Mouse (Mus musculus) CH12.LX (cell line): ENCODE measurements around the gene Ppp3cb. TPM values are rescaled to one million over a fixed set of nuclear protein-coding genes. Genes with fewer than 3 reads are reported as not detected.

Source experiments
- DNase-seq: peaks from one replicate; pipeline ENCODE4 v3.0.0-alpha.2; 2013; ENCODE audit errors: extremely low read depth
- H3K27ac ChIP-seq: 2 replicates; pipeline ENCODE4 v1.5.1; 2012; ENCODE audit warnings: low read depth, mild to moderate bottlenecking, control low read depth, moderate library complexity; ENCODE audit not compliant: insufficient read depth
- H3K27me3 ChIP-seq: replicated peaks from 2 replicates; pipeline ENCODE3; 2012; ENCODE audit warnings: inconsistent platforms
- H3K36me3 ChIP-seq, 2 experiments: replicated peaks in 1 of 2; 2 replicates each; pipeline versions ENCODE3 to v1.6.1; 2012; ENCODE audit warnings: inconsistent platforms in 1 of 2, low read length in 1 of 2, mild to moderate bottlenecking in 1 of 2, mixed read lengths in 1 of 2, moderate library complexity in 1 of 2; ENCODE audit not compliant: control insufficient read depth in 1 of 2, insufficient read depth in 1 of 2
- H3K4me1 ChIP-seq, 2 experiments: 2 replicates each; pipeline ENCODE4 v1.6.1; 2012; ENCODE audit warnings: inconsistent platforms in 1 of 2, moderate library complexity in 1 of 2; ENCODE audit not compliant: insufficient read depth in 2 of 2, control insufficient read depth in 1 of 2
- H3K4me2 ChIP-seq: 2 replicates; pipeline ENCODE4 v1.6.1; 2012; ENCODE audit warnings: low read depth, mild to moderate bottlenecking, control low read depth; ENCODE audit not compliant: poor library complexity, insufficient read depth, severe bottlenecking
- H3K4me3 ChIP-seq, 3 experiments: fragments of 150-350 bp in 1 of 3; sonication (generic) in 1 of 3; replicated peaks in 1 of 3; 2 replicates each; pipeline versions ENCODE3 to v1.5.1; 2011 to 2012; ENCODE audit warnings: low read depth in 2 of 3, low read length in 2 of 3, mild to moderate bottlenecking in 2 of 3, moderate library complexity in 2 of 3, control low read depth in 1 of 3, improper control_type of control experiment in 1 of 3, inconsistent platforms in 1 of 3, mixed read lengths in 1 of 3; ENCODE audit not compliant: poor library complexity in 1 of 3
- H3K79me2 ChIP-seq: replicated peaks from 2 replicates; pipeline ENCODE4 v1.6.1; 2012; ENCODE audit warnings: mild to moderate bottlenecking, moderate library complexity; ENCODE audit not compliant: control insufficient read depth, poor library complexity, insufficient read depth, severe bottlenecking; ENCODE audit errors: extremely low read depth
- H3K9ac ChIP-seq: 2 replicates; pipeline ENCODE4 v1.6.1; 2012; ENCODE audit warnings: low read depth, mild to moderate bottlenecking, control low read depth, moderate library complexity; ENCODE audit not compliant: insufficient read depth
- H3K9me3 ChIP-seq: replicated peaks from 2 replicates; pipeline ENCODE3; 2012; ENCODE audit warnings: low read length, inconsistent platforms, mixed read lengths
- BHLHE40 ChIP-seq: IDR thresholded peaks from 2 replicates; pipeline ENCODE4 v1.6.1; 2011; ENCODE audit warnings: mild to moderate bottlenecking, low read depth, low read length, improper control_type of control experiment
- CHD1 ChIP-seq: IDR thresholded peaks from 2 replicates; pipeline ENCODE4 v1.6.1; 2012; ENCODE audit warnings: low read depth, low read length, improper control_type of control experiment, inconsistent platforms
- CHD2 ChIP-seq: IDR thresholded peaks from 2 replicates; pipeline ENCODE4 v1.6.1; 2011; ENCODE audit warnings: low read length, improper control_type of control experiment
- E2F4 ChIP-seq: IDR thresholded peaks from 2 replicates; pipeline ENCODE4 v1.6.1; 2011; ENCODE audit warnings: low read depth, low read length, improper control_type of control experiment; ENCODE audit not compliant: insufficient replicate concordance
- ELF1 ChIP-seq: IDR thresholded peaks from 2 replicates; pipeline ENCODE4 v1.6.1; 2014; ENCODE audit warnings: low read depth, mild to moderate bottlenecking, inconsistent platforms, low read length, improper control_type of control experiment
- EP300 ChIP-seq: IDR thresholded peaks from 2 replicates; pipeline ENCODE4 v1.6.1; 2011; ENCODE audit warnings: low read length, improper control_type of control experiment
- ETS1 ChIP-seq: conservative IDR thresholded peaks from 2 replicates; pipeline ENCODE4 v1.6.1; 2012; ENCODE audit warnings: low read depth, mild to moderate bottlenecking, inconsistent platforms, low read length, improper control_type of control experiment, moderate library complexity
- GABPA ChIP-seq: IDR thresholded peaks from 2 replicates; pipeline ENCODE4 v1.6.1; 2012; ENCODE audit warnings: low read depth, low read length, improper control_type of control experiment, inconsistent platforms; ENCODE audit not compliant: insufficient replicate concordance
- IRF4 ChIP-seq: IDR thresholded peaks from 2 replicates; pipeline ENCODE4 v1.6.1; 2014; ENCODE audit warnings: low read depth, mild to moderate bottlenecking, inconsistent platforms, low read length, improper control_type of control experiment
- JUN ChIP-seq: IDR thresholded peaks from 2 replicates; pipeline ENCODE4 v1.6.1; 2011; ENCODE audit warnings: low read depth, mild to moderate bottlenecking, low read length, improper control_type of control experiment, moderate library complexity; ENCODE audit not compliant: insufficient read depth
- KAT2A ChIP-seq: IDR thresholded peaks from 2 replicates; pipeline ENCODE4 v1.6.1; 2012; ENCODE audit warnings: low read length, improper control_type of control experiment, inconsistent platforms; ENCODE audit not compliant: insufficient replicate concordance
- MAFK ChIP-seq: IDR thresholded peaks from 2 replicates; pipeline ENCODE4 v1.6.1; 2011; ENCODE audit warnings: low read length, improper control_type of control experiment; ENCODE audit not compliant: insufficient replicate concordance
- MAX ChIP-seq: IDR thresholded peaks from 2 replicates; pipeline ENCODE4 v1.6.1; 2011; ENCODE audit warnings: low read length, improper control_type of control experiment
- MAZ ChIP-seq: IDR thresholded peaks from 2 replicates; pipeline ENCODE4 v1.6.1; 2012; ENCODE audit warnings: low read depth, mild to moderate bottlenecking, inconsistent platforms, low read length, improper control_type of control experiment, moderate library complexity
- MYC ChIP-seq: IDR thresholded peaks from 2 replicates; pipeline ENCODE4 v1.6.1; 2011; ENCODE audit warnings: low read depth, mild to moderate bottlenecking, improper control_type of control experiment, low read length
- NELFE ChIP-seq: IDR thresholded peaks from 2 replicates; pipeline ENCODE4 v1.6.1; 2011; ENCODE audit warnings: low read depth, low read length, improper control_type of control experiment
- NRF1 ChIP-seq: IDR thresholded peaks from 2 replicates; pipeline ENCODE4 v1.6.1; 2014; ENCODE audit warnings: low read depth, mild to moderate bottlenecking, inconsistent platforms, low read length, improper control_type of control experiment, moderate library complexity
- PAX5 ChIP-seq: IDR thresholded peaks from 2 replicates; pipeline ENCODE4 v1.6.1; 2012; ENCODE audit warnings: low read length, inconsistent platforms, mixed read lengths
- POLR2A ChIP-seq: IDR thresholded peaks from 2 replicates; pipeline ENCODE4 v1.6.1; 2011; ENCODE audit warnings: low read depth, mild to moderate bottlenecking, improper control_type of control experiment, low read length
- RAD21 ChIP-seq: IDR thresholded peaks from 2 replicates; pipeline ENCODE4 v1.6.1; 2011; ENCODE audit warnings: low read depth, mild to moderate bottlenecking, low read length, improper control_type of control experiment, moderate library complexity
- RCOR1 ChIP-seq: conservative IDR thresholded peaks from 2 replicates; pipeline ENCODE4 v1.6.1; 2012; ENCODE audit warnings: low read depth, mild to moderate bottlenecking, inconsistent platforms, low read length, improper control_type of control experiment
- SIN3A ChIP-seq: IDR thresholded peaks from 2 replicates; pipeline ENCODE4 v1.6.1; 2012; ENCODE audit warnings: low read length, improper control_type of control experiment, inconsistent platforms
- SMC3 ChIP-seq: IDR thresholded peaks from 2 replicates; pipeline ENCODE4 v1.6.1; 2011; ENCODE audit warnings: low read depth, low read length, improper control_type of control experiment
- TBP ChIP-seq: conservative IDR thresholded peaks from 2 replicates; pipeline ENCODE4 v1.6.1; 2011; ENCODE audit warnings: low read depth, low read length, improper control_type of control experiment
- TCF12 ChIP-seq: IDR thresholded peaks from 2 replicates; pipeline ENCODE4 v1.6.1; 2014; ENCODE audit warnings: low read depth, mild to moderate bottlenecking, inconsistent platforms, low read length, improper control_type of control experiment
- USF1 ChIP-seq: IDR thresholded peaks from 2 replicates; pipeline ENCODE4 v1.6.1; 2014; ENCODE audit warnings: low read depth, mild to moderate bottlenecking, inconsistent platforms, low read length, improper control_type of control experiment
- ZC3H11A ChIP-seq: IDR thresholded peaks from 2 replicates; pipeline ENCODE4 v1.6.1; 2012; ENCODE audit warnings: low read depth, mild to moderate bottlenecking, inconsistent platforms, low read length, improper control_type of control experiment
- ZKSCAN1 ChIP-seq: IDR thresholded peaks from 2 replicates; pipeline ENCODE4 v1.6.1; 2012; ENCODE audit warnings: low read depth, inconsistent platforms, low read length, improper control_type of control experiment, borderline replicate concordance
- ZMIZ1 ChIP-seq: IDR thresholded peaks from 2 replicates; pipeline ENCODE4 v1.6.1; 2012; ENCODE audit warnings: low read depth, mild to moderate bottlenecking, inconsistent platforms, low read length, improper control_type of control experiment
- ZNF384 ChIP-seq: IDR thresholded peaks from 2 replicates; pipeline ENCODE4 v1.6.1; 2012; ENCODE audit warnings: low read depth, low read length, improper control_type of control experiment, inconsistent platforms
- dilution Hi-C: fragments of 300-500 bp; cut with MboI; formaldehyde crosslinking; loops from 2 replicates; pipeline ENCODE4 v1.14.3; 2020; ENCODE audit warnings: low sequenced_read_pairs; ENCODE audit not compliant: extremely low pct_unique_long_range_greater_than_20kb, extremely low pct_ligation_motif_present
- in situ Hi-C: fragments of 300-500 bp; cut with MboI; formaldehyde crosslinking; loops from 3 replicates; pipeline ENCODE4 v1.14.3; 2019; ENCODE audit warnings: low sequenced_read_pairs, low pct_ligation_motif_present, low pct_unique_long_range_greater_than_20kb, mixed read lengths
- polyA plus RNA-seq: library from polyadenylated mRNA; unstranded; fragments of >175 nt; gene quantifications from 2 replicates; pipeline ENCODE4 v1.2.1, GENCODE M21; 2012; ENCODE audit warnings: low read depth; ENCODE audit not compliant: insufficient read length
- total RNA-seq, 2 experiments: library from RNA; depleted of rRNA; stranded (reverse); fragments of 300-350 nt in 1 of 2; fragments of >200 nt in 1 of 2; gene quantifications; 2 replicates each; pipeline ENCODE4 v1.2.3; 2012 to 2014

Gene Ppp3cb
- total and polyA plus RNA-seq, 3 experiments = 25.7 to 61.1 (median 50.6) TPM

DNA sequence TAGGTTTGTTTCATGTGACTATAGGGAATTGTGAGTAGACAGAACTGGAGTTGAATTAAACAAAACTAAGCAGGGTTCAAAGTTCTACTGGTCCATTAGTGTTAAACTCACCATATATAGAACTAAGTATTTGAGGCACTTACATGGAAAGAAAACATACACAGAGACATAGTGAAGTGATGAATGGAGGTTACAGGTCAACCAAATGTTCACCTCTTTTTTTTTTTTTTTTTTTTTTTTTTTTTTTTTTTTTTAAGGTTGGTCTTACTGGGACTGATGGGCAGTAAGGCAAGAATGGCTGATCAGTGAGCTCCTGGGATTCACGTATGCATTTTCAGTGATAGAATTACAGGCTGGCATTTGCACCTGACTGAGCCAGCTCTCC lies 66.2 kb downstream of the Ppp3cb start:
- H3K9ac ChIP-seq = no peak overlapping the region
- no peak overlapping the region for H3K27ac ChIP-seq
- H3K36me3 ChIP-seq = peaks cover 15 to 46% of the 10 kb centered on the region in 2 experiments
- peak overlapping the region; percentile 48 for H3K4me2 ChIP-seq
- no peak for TF ChIP-seq ZC3H11A
- TF ChIP-seq RCOR1 = no peak
- TF ChIP-seq ZNF384 = peak; percentile 91
- dilution Hi-C loops (no loop called here), in situ Hi-C loops (no loop called here)
- H3K9me3 ChIP-seq = no peaks in the 10 kb centered on the region
- peaks cover 6 to 43% of the 10 kb centered on the region in 2 experiments; a peak in 3 of 4 replicates for H3K4me1 ChIP-seq
- H3K4me3 ChIP-seq = peak overlapping the region; percentile 81 to 97 (median 87)
- DNase-seq = no peak
- peaks cover 34% of the 10 kb centered on the region for H3K79me2 ChIP-seq
- H3K27me3 ChIP-seq = no peaks in the 10 kb centered on the region

DNA sequence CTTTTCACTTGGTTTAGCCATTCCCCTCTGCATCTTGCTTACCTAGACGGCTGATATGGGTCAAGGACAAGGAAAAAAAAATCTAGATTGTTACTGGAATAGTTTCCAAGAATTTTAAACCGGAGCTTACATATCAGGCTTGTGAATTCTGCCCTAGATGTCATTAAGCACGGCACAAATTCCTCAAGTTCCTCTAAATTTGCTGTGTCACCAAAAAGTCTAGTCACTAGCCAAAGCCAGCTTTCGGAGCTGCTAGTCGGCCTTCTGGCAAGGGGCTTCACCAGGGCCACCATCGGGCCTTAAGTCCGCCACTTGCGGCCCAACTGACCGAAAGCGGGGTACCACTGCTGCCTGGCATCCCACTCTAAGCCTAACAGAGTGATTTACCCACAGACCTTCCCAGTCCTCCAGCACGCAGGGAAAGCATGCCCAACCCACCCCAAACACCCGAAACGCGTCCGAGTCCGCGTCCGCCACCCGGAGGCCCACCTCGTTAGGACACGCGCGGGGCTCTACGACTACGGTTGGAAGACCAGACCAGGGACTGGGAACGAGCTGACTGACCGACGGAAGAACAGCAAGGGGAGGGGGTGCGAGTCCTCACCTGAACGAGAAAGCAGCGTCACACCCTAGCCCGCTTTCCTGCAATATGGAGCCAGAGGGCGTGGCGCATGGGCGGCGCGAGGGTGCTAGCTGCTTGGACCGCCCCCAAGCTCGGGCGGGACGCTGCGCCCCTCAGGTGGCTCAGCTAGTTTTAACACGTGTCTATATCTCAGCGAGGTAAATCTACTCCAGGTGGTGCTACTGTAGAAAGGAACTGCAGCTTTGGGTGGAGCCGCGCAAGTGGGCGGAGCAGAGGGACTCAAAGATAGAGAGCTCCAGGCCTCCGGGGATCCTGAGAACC lies 66.8 kb downstream of the Ppp3cb start, which contains the start of gene Anxa7:
Gene Anxa7 (minus strand): TSS at position 843 of the 904 bp plus-strand sequence.
- H3K4me3 ChIP-seq = peak within 1 kb of the TSS; percentile 81 to 97 (median 87)
- in situ Hi-C loops (no loop called here), dilution Hi-C loops (no loop called here)
- H3K79me2 ChIP-seq = peaks cover 34% of the 10 kb centered on the region
- H3K9me3 ChIP-seq = no peaks in the 10 kb centered on the region
- H3K4me1 ChIP-seq = peaks cover 6 to 43% of the 10 kb centered on the region in 2 experiments; a peak in 3 of 4 replicates
- peaks cover 13 to 41% of the 10 kb centered on the region in 2 experiments for H3K36me3 ChIP-seq
- no peaks in the 10 kb centered on the region for H3K27me3 ChIP-seq
- H3K4me2 ChIP-seq = peak within 1 kb of the TSS; percentile 79
- peak; percentile 85 for DNase-seq
- peak within 1 kb of the TSS; percentile 70 for H3K9ac ChIP-seq
- H3K27ac ChIP-seq = peak within 1 kb of the TSS; percentile 54
- no peak for TF ChIP-seq SIN3A
- TF ChIP-seq ETS1 = no peak
- no peak for TF ChIP-seq E2F4
- TF ChIP-seq SMC3 = no peak; the same call in 1 of the 2 replicates
- TF ChIP-seq RAD21 = no peak
- no peak for TF ChIP-seq PAX5
- TF ChIP-seq JUN = no peak
- TF ChIP-seq IRF4 = no peak; the same call in 1 of the 2 replicates
- TF ChIP-seq NRF1 = peak; percentile 70
- peak; percentile 85; the same call in 1 of the 2 replicates for TF ChIP-seq MYC
- TF ChIP-seq MAFK = peak; percentile 79
- no peak for TF ChIP-seq MAZ
- no peak for TF ChIP-seq KAT2A
- no peak; the same call in 1 of the 2 replicates for TF ChIP-seq ZMIZ1
- peak; percentile 51 for TF ChIP-seq TCF12
- no peak for TF ChIP-seq GABPA
- no peak for TF ChIP-seq CHD1
- TF ChIP-seq POLR2A = peak; percentile 75
- no peak for TF ChIP-seq ZKSCAN1
- TF ChIP-seq ELF1 = no peak; the same call in 1 of the 2 replicates
- no peak for TF ChIP-seq ZNF384
- no peak for TF ChIP-seq RCOR1
- TF ChIP-seq CHD2 = no peak
- peak; percentile 52 for TF ChIP-seq NELFE
- peak; percentile 95 for TF ChIP-seq MAX
- peak; percentile 69 for TF ChIP-seq BHLHE40
- no peak; the same call in 1 of the 2 replicates for TF ChIP-seq EP300
- TF ChIP-seq USF1 = peak; percentile 14; the same call in 1 of the 2 replicates
- peak; percentile 29; the same call in 1 of the 2 replicates for TF ChIP-seq TBP
- TF ChIP-seq ZC3H11A = no peak
